Mouse (Mus musculus) macrophage (primary cell): ENCODE data around the gene Arf6. TPM values are rescaled to one million over a fixed set of nuclear protein-coding genes. Genes with fewer than 3 reads are reported as not detected.

Source experiments
- H3K27ac ChIP-seq: fragments of 350-480 bp; formaldehyde crosslinking; 2 replicates; pipeline ENCODE4 v1.9.0; 2021
- H3K36me3 ChIP-seq: fragments of 350-480 bp; formaldehyde crosslinking; 2 replicates; pipeline ENCODE4 v1.9.0; 2021; ENCODE audit errors: inconsistent target
- H3K4me3 ChIP-seq: fragments of 350-480 bp; formaldehyde crosslinking; 2 replicates; pipeline ENCODE4 v1.9.0; 2021; ENCODE audit errors: inconsistent target
- H3K79me2 ChIP-seq: fragments of 350-480 bp; formaldehyde crosslinking; 2 replicates; pipeline ENCODE4 v1.9.0; 2021; ENCODE audit errors: inconsistent target
- WGBS: methylation state at CpG from one replicate; pipeline ENCODE4 v1.1.7; 2026; ENCODE audit warnings: inconsistent platforms; ENCODE audit not compliant: missing documents; 5-methylcytosine and 5-hydroxymethylcytosine counted together
- polyA plus RNA-seq: library from polyadenylated mRNA; stranded (reverse); fragments of 250-400 nt; gene quantifications from 3 replicates; pipeline ENCODE4 v1.2.4, GENCODE M21; 2018; ENCODE audit warnings: inconsistent platforms

Arf6 gene
- polyA plus RNA-seq, 1 experiment from 2014 or later: 84.8 TPM

- H3K27ac ChIP-seq: peak overlapping the region; percentile 4; the same call in 1 of the 2 replicates
- H3K79me2 ChIP-seq: no peaks in the 10 kb centered on the region
- no peak overlapping the region for H3K4me3 ChIP-seq
- 8% methylated on average over 3 of the region's 3 CpGs for WGBS
- no peaks in the 10 kb centered on the region for H3K36me3 ChIP-seq
Measured at GRCm38 (mm10) chr12:69413303-69413702, 41.4 kb downstream of the Arf6 start.

DNA sequence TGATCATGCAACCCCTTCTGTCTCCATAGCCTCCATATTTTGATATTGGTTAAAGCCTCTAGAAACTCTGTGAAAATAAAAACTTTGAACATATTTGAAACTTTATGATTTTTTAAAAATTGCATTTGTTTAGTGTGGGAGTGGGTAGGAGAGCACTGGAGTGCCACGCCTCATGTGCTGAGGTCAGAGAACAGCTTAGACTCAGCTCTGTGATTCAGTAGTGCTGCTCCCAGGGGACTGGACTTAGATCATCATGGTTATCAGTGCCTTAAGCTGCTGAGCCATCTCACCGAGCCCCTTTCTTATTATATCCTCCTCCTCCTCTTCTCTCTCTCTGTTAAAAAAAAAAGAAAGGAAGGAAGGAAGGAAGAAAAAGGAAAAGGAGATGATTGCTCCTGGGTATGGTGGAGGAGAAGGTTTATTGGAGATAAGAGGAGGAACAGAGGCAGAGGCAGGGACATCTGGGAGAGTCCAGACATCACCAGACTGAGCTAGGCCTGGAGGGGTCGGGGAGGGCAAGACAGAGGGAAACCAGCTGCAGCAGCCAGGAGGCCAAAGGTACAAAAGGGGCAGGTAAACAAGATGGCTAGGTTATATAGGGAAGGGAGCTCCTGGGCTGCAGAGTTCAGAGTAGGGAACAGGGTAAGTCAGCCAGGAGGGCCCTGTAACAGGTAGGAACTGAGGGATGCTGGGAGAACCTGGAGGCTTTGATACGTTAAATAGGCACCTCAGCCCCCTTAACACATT, 43.0 kb downstream of the Arf6 start:
- WGBS: 83% methylated on average over 3 of the region's 4 CpGs
- Histone ChIP-seq H3K27ac (no peak overlapping the region), H3K36me3 (no peaks in the 10 kb centered on the region), H3K4me3 (no peak overlapping the region), H3K79me2 (no peaks in the 10 kb centered on the region)

DNA sequence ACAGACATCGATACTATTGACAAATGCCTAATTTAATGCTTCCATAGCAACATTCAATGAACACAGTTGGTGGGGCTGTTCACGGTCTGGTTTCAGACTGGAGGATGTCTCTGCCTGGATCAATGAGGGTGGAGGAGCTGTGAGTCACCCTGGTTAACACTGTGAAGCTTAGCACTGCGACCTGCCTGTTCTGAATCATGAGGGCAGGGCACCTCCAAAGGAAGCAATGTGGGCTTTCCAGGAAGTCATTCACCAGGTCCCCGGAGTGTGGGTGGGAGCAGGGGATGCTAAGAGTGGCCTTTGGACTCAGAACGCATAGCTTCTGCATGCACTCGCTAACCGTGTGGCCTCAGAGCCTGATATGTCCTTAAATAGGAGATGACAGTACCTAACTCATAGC, 44.8 kb downstream of the Arf6 start:
- WGBS: 55% methylated on average over 7 of the region's 7 CpGs
- no peak overlapping the region for H3K27ac ChIP-seq

DNA sequence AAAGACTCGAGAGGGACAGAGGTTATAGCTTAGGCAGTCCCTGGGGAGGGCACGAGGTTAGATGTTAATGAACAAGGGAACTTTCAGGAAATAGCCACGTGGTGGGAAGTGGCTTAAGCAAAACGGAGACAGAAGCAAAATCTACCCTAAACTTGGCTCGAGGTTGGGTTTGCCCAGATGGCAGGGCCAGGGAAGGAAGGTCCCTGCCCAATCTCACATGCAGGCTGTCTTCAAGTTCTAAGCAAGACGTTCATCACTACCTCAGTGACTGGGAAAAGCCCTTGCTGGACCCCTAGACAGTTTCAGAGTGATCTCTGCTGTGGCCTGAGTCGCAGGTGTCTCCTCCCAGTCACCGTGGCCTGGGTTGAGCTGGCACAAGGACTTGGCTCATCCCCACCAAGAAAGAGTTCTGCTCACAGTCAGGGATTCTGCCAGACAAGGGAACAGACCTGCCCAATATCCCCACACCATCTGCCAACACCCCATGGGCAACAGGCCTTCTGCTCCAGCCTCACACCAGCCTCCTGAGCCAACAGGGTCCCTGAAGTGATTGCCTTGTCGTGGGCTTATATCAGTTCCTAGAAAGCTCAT, 45.8 kb downstream of the Arf6 start:
- Histone ChIP-seq H3K27ac (peak overlapping the region; percentile 25; the same call in 1 of the 2 replicates), H3K4me3 (no peak overlapping the region), H3K79me2 (no peaks in the 10 kb centered on the region), H3K36me3 (no peaks in the 10 kb centered on the region)
- 26% methylated on average over 9 of the region's 9 CpGs for WGBS

More for the DNA sequence above, 44.8 kb downstream of the Arf6 start:
- H3K36me3 ChIP-seq: no peaks in the 10 kb centered on the region
- no peak overlapping the region for H3K4me3 ChIP-seq
- no peaks in the 10 kb centered on the region for H3K79me2 ChIP-seq

DNA sequence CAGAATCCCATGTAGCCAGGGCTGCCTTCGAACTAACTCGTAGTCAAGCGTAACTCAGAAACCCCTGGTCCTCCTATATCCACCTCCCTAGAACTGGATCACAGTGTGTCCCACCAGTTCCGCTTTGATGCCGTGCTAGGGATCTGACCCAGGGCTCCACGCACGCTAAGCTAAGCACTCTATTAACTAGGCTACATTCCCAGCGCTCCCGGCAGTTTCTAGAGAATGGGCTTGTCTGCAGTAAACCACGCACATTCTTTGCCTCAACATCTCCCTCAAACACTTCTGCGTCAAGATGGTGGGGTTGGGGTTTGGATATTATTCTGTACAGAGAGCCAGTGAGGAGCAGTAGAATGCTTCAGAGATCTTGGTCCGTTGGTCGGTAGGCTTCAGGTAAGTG, 46.7 kb downstream of the Arf6 start:
- Histone ChIP-seq H3K4me3 (no peak overlapping the region), H3K27ac (no peak overlapping the region), H3K36me3 (no peaks in the 10 kb centered on the region), H3K79me2 (no peaks in the 10 kb centered on the region)
- 91% methylated on average over 13 of the region's 13 CpGs for WGBS

GRCm38 (mm10) chr12:69419017-69419605, 47.2 kb downstream of the Arf6 start:
- Histone ChIP-seq H3K4me3 (no peak overlapping the region), H3K36me3 (no peaks in the 10 kb centered on the region), H3K27ac (peak overlapping the region; percentile 39), H3K79me2 (no peaks in the 10 kb centered on the region)
- WGBS: 33% methylated on average over 14 of the region's 14 CpGs

GRCm38 (mm10) chr12:69419606-69420005, 47.7 kb downstream of the Arf6 start:
- Histone ChIP-seq H3K4me3 (no peak overlapping the region), H3K36me3 (no peaks in the 10 kb centered on the region), H3K79me2 (no peaks in the 10 kb centered on the region), H3K27ac (peak overlapping the region; percentile 39)
- WGBS: 28% methylated on average over 4 of the region's 4 CpGs

DNA sequence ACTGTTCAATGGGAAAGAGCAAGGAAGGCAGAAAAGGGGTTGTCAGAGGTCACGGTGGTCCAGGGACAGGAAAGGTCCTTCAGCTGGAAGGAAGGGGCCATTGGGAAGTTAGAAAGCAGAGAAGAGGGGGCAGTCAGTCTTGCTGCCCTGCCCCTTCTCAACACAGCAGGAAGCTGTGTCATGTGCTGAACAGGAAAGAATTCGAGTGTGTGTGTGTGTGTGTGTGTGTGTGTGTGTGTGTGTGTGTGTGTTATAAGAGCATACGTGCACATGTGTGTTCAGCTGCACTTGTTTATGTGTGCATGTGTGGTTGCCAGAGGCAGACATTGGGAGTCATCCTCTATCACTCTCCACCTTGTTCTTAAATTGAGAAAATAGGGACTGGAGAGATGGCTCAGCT, 48.8 kb downstream of the Arf6 start:
- H3K36me3 ChIP-seq: no peaks in the 10 kb centered on the region
- no peaks in the 10 kb centered on the region for H3K79me2 ChIP-seq
- no peak overlapping the region for H3K4me3 ChIP-seq
- WGBS: 16% methylated on average over 3 of the region's 3 CpGs
- H3K27ac ChIP-seq: peak overlapping the region; percentile 39

DNA sequence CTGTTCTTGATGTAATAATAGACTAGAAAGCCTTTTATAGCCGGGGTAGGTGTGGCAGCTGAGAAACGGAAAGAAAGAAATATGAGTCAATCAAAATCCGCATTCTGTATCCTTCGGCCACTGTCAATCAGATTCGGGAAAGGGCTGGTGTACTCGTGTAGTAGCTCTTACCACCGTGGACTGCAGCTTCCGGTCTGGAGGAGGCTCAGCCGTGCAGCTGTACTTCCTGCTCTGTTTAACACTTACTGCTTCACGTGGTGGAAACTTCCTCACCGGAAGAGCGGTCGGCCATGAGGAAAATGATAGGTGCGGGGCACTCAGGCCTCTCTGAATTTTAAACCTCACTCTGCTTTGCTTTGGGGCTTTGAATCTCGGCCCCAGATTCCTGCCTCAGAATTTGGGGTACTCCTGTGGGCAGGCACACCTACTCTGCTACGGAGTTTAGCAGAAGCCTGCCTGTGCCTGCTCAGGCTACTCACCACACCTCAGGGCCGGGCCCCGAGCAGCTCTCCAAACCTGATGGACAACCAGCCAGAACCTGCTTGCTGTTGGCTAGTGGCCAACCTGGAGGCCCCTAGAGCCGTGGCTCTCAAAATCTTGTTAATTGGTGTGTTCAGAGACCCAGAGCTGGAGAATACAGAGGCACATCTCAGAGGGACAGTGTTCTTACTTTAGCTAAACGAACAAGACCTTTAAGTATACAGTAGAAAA, 51.0 kb downstream of the Arf6 start:
- H3K4me3 ChIP-seq: no peak overlapping the region
- no peaks in the 10 kb centered on the region for H3K36me3 ChIP-seq
- 15% methylated on average over 20 of the region's 20 CpGs for WGBS
- no peaks in the 10 kb centered on the region for H3K79me2 ChIP-seq
- H3K27ac ChIP-seq: peak overlapping the region; percentile 71

Other genes with a start within 250 kb of the Arf6 start
- 591 to 3,066 TPM (median 2,857 TPM) in 3 replicates for gene Rps29, start 213.0 kb upstream of the Arf6 start, polyA plus RNA-seq
- gene Lrr1, start 203.3 kb upstream of the Arf6 start, polyA plus RNA-seq: 0.79 to 5.0 TPM (median 0.95 TPM) in 3 replicates
- gene Rpl36al, start 188.1 kb upstream of the Arf6 start, polyA plus RNA-seq: 456 to 589 TPM (median 537 TPM) in 3 replicates
- gene Mgat2, start 188.0 kb upstream of the Arf6 start, polyA plus RNA-seq: 69.8 to 86.8 TPM (median 81.4 TPM) in 3 replicates
- gene Gm49383, start 175.0 kb upstream of the Arf6 start, polyA plus RNA-seq: 2.3 to 4.5 TPM (median 2.8 TPM) in 3 replicates
- 1.5 to 3.6 TPM (median 2.6 TPM) in 3 replicates for gene Dnaaf2, start 173.7 kb upstream of the Arf6 start, polyA plus RNA-seq
- gene Gm49384, start 167.9 kb upstream of the Arf6 start, polyA plus RNA-seq: 2.2 to 6.7 TPM (median 5.8 TPM) in 3 replicates
- gene Pole2, start 144.0 kb upstream of the Arf6 start, polyA plus RNA-seq: 2.5 to 13.9 TPM (median 3.7 TPM) in 3 replicates
- 2.3 to 6.4 TPM (median 4.2 TPM) in 3 replicates for gene Klhdc1, start 131.0 kb upstream of the Arf6 start, polyA plus RNA-seq
- gene Klhdc2, start 75.5 kb upstream of the Arf6 start, polyA plus RNA-seq: 14.8 to 18.2 TPM (median 15.3 TPM) in 3 replicates
- 22.9 to 41.8 TPM (median 30.3 TPM) in 3 replicates for gene Nemf, start 15.0 kb upstream of the Arf6 start, polyA plus RNA-seq
- 0.40 to 0.57 TPM in 2 of 3 replicates, not detected in the other for gene Gm9887, start 308 bp downstream of the Arf6 start, polyA plus RNA-seq
- 15.4 to 25.0 TPM (median 23.6 TPM) in 3 replicates for gene Vcpkmt, start 210.9 kb downstream of the Arf6 start, polyA plus RNA-seq